Mouse (Mus musculus) limb, embryonic 15.5 days (tissue): ENCODE measurements around the gene Clk4. TPM values are rescaled to one million over a fixed set of nuclear protein-coding genes. Genes with fewer than 3 reads are reported as not detected.
A peak's percentile ranks its signal among the peaks of the same experiment; 100 is the strongest.

ENCODE experiments used
- ATAC-seq: fragments of 200-750 bp; cut with Nextera tagmentation; 2 replicates; pipeline ENCODE4 v1.8.0; 2017; ENCODE audit warnings: low read depth, moderate TSS enrichment; ENCODE audit not compliant: insufficient number of reproducible peaks, low FRiP score, low TSS enrichment
- H3K27ac ChIP-seq: fragments of 300-500 bp; sonication (generic); 2 replicates; pipeline ENCODE4 v1.5.1; 2015; ENCODE audit warnings: moderate library complexity, mild to moderate bottlenecking, inconsistent platforms
- H3K27me3 ChIP-seq: fragments of 300-500 bp; sonication (generic); 2 replicates; pipeline ENCODE4 v1.6.1; 2015; ENCODE audit warnings: inconsistent platforms
- H3K36me3 ChIP-seq: fragments of 300-500 bp; sonication (generic); 2 replicates; pipeline ENCODE4 v1.6.1; 2015; ENCODE audit warnings: inconsistent platforms
- H3K4me1 ChIP-seq: fragments of 300-500 bp; sonication (generic); 2 replicates; pipeline ENCODE4 v1.6.1; 2015; ENCODE audit warnings: inconsistent platforms
- H3K4me2 ChIP-seq: fragments of 300-500 bp; sonication (generic); 2 replicates; pipeline ENCODE4 v1.6.1; 2015; ENCODE audit warnings: mild to moderate bottlenecking, inconsistent platforms
- H3K4me3 ChIP-seq: fragments of 300-500 bp; sonication (generic); 2 replicates; pipeline ENCODE4 v1.5.1; 2015; ENCODE audit warnings: mild to moderate bottlenecking, inconsistent platforms
- H3K9ac ChIP-seq: fragments of 300-500 bp; sonication (generic); 2 replicates; pipeline ENCODE4 v1.6.1; 2015; ENCODE audit warnings: inconsistent platforms
- H3K9me3 ChIP-seq: fragments of 300-500 bp; sonication (generic); 2 replicates; pipeline ENCODE4 v1.6.1; 2016; ENCODE audit warnings: inconsistent platforms
- WGBS: fragments of 180-500 bp; shearing (Covaris S2); methylation state at CpG from one replicate; pipeline ENCODE4 v1.1.7; 2015; 5-methylcytosine and 5-hydroxymethylcytosine counted together
- polyA plus RNA-seq: library from polyadenylated mRNA; unstranded; fragments of >200 nt; fragmentation: Nextera tagmentation; extraction: Ambion mirVana; gene quantifications from 2 replicates; pipeline ENCODE4 v1.2.1, GENCODE M21; 2015

The Clk4 gene
- polyA plus RNA-seq, 1 experiment from 2014 or later, result 115 TPM

- Histone ChIP-seq H3K4me1 (peaks cover 25% of the 10 kb centered on the region), H3K36me3 (peaks cover 7% of the 10 kb centered on the region), H3K4me3 (peak overlapping the region; percentile 85), H3K27me3 (no peaks in the 10 kb centered on the region), H3K9ac (no peak overlapping the region), H3K9me3 (no peaks in the 10 kb centered on the region), H3K4me2 (peak overlapping the region; percentile 95), H3K27ac (no peak overlapping the region)
- 39% methylated on average over 3 of the region's 3 CpGs for WGBS
- ATAC-seq, result no peak
Observed at GRCm38 (mm10) chr11:51265326-51265725, 3.8 kb downstream of the Clk4 start.

GRCm38 (mm10) chr11:51274418-51274817 lies 12.9 kb downstream of the Clk4 start:
- Histone ChIP-seq H3K27ac (no peak overlapping the region), H3K4me3 (no peak overlapping the region), H3K9ac (no peak overlapping the region), H3K4me1 (no peaks in the 10 kb centered on the region), H3K9me3 (no peaks in the 10 kb centered on the region), H3K27me3 (no peaks in the 10 kb centered on the region), H3K4me2 (no peak overlapping the region), H3K36me3 (peaks cover 66% of the 10 kb centered on the region)
- ATAC-seq, result no peak
- WGBS, result 94% methylated on average over 1 of the region's 1 CpGs

DNA sequence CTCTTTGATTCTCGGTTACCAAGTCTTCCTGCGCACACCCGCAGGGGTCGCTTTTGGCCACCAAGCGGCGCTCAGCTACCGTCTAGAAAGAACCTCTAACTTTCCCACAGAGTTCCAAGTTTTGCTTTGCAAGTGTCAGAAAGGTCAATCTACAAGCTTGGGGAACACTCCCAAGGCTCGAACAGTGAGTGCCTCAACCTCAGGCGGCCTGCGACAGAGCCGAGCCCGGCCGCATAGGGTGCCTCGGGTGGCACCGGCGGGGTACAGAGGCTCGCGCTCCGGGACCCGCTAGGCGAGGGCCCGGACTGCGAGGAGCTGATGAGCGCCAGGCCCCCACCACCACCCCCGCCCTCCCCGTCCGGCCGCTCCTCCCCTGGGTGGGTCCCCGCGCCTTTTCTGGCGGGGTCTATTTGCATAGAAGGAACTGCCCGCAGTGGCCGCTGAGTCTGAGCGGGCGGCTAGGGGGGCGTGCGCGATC lies 28.1 kb downstream of the Clk4 start, which contains the start of gene Col23a1:
Gene Col23a1 (plus strand): TSS at position 357 of the 478 bp plus-strand sequence.
- Histone ChIP-seq H3K27me3 (no peaks in the 10 kb centered on the region; the same call in 1 of the 2 replicates), H3K36me3 (peaks cover 6% of the 10 kb centered on the region), H3K27ac (peak within 1 kb of the TSS; percentile 82), H3K9me3 (no peaks in the 10 kb centered on the region), H3K4me3 (peak within 1 kb of the TSS; percentile 71), H3K4me2 (peak within 1 kb of the TSS; percentile 90), H3K9ac (peak within 1 kb of the TSS; percentile 57), H3K4me1 (peaks cover 13% of the 10 kb centered on the region; the same call in 1 of the 2 replicates)
- WGBS, result under 1% methylated on average over 34 of the region's 38 CpGs
- ATAC-seq, result peak; percentile 90

DNA sequence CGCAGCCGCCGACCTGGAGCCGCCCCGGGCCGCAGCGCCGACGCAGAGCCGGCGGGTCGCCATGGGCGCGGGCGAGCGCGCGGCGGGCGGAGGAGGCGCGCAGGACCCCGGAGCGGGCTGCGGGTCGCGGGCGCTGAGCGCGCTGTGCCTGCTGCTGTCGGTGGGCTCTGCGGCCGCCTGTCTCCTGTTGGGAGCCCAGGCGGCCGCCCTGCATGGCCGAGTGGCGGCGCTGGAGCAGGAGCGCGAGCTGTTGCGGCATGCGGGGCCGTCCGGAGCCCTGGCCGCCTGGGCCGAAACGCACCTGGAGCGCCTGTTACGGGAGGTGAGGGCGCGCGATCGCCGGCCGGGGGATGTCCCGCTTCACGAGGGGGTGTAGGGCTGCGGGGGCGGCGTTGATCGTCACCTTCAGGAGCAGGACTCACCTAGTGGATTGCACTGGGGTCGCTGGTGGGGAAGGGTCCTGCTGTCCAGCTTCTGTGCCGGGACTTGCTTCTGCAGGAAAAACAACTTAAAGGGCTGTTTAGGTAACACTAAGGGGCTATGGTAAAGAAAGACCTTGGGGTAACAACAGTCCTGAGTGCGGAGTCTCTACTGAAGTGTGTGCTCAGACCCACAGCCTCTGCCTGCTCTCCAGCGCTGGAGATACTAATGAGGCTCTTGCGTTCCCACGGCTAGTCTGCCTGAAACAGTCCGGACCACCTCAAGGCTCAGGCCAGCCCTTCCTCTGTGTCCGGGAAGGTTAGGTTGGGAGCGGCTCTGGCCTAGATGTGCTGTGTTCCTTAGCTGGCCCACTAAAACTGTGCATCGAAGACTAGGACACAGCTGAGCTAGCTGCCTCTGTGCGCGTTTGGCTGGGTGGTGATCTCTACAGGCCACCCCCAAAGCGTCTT lies 28.8 kb downstream of the Clk4 start:
- 2% methylated on average over 71 of the region's 74 CpGs for WGBS
- peak overlapping the region; percentile 57 for H3K9ac ChIP-seq
- peak overlapping the region; percentile 82 for H3K27ac ChIP-seq
- peaks cover under 1% of the 10 kb centered on the region; the same call in 1 of the 2 replicates for H3K36me3 ChIP-seq
- H3K27me3 ChIP-seq, result no peaks in the 10 kb centered on the region; the same call in 1 of the 2 replicates
- peak; percentile 62 for ATAC-seq
- H3K4me2 ChIP-seq, result peak overlapping the region; percentile 90
- peak overlapping the region; percentile 71 for H3K4me3 ChIP-seq
- H3K9me3 ChIP-seq, result no peaks in the 10 kb centered on the region
- peaks cover 17% of the 10 kb centered on the region; the same call in 1 of the 2 replicates for H3K4me1 ChIP-seq

- no peak overlapping the region for H3K4me3 ChIP-seq
- no peak overlapping the region for H3K4me2 ChIP-seq
- H3K27me3 ChIP-seq, result no peaks in the 10 kb centered on the region; the same call in 1 of the 2 replicates
- ATAC-seq, result no peak
- H3K36me3 ChIP-seq, result no peaks in the 10 kb centered on the region
- H3K27ac ChIP-seq, result no peak overlapping the region
- peaks cover 17% of the 10 kb centered on the region; the same call in 1 of the 2 replicates for H3K4me1 ChIP-seq
- H3K9me3 ChIP-seq, result no peaks in the 10 kb centered on the region
- H3K9ac ChIP-seq, result no peak overlapping the region
- 54% methylated on average over 2 of the region's 2 CpGs for whole genome bisulfite sequencing
Observed at GRCm38 (mm10) chr11:51293956-51294530, 32.5 kb downstream of the Clk4 start.

DNA sequence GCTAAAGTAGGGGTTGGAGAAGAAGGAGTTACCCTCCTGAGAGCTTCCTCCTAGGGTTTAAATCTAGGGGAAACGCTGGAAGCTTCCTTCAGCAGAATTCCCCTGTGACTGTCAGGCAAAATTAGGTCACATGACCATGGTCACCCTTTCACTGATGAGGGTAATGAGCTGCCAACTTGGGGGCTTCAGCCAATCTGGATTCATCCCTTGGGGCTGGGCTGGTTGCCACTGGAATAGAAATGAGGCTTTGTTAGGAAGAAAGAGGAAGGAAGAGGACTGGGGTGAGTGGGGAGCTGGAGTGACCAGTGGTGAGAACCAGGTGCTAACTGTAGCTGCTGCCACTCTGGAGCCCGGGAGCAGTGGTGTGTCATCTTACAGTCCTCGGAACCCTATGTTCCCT lies 34.2 kb downstream of the Clk4 start:
- WGBS, result 83% methylated on average over 3 of the region's 3 CpGs
- no peak overlapping the region for H3K4me3 ChIP-seq
- H3K4me1 ChIP-seq, result peaks cover 11% of the 10 kb centered on the region; the same call in 1 of the 2 replicates
- ATAC-seq, result no peak
- no peaks in the 10 kb centered on the region for H3K9me3 ChIP-seq
- no peak overlapping the region for H3K9ac ChIP-seq
- H3K4me2 ChIP-seq, result no peak overlapping the region
- H3K27me3 ChIP-seq, result no peaks in the 10 kb centered on the region; the same call in 1 of the 2 replicates
- no peak overlapping the region for H3K27ac ChIP-seq
- no peaks in the 10 kb centered on the region for H3K36me3 ChIP-seq

DNA sequence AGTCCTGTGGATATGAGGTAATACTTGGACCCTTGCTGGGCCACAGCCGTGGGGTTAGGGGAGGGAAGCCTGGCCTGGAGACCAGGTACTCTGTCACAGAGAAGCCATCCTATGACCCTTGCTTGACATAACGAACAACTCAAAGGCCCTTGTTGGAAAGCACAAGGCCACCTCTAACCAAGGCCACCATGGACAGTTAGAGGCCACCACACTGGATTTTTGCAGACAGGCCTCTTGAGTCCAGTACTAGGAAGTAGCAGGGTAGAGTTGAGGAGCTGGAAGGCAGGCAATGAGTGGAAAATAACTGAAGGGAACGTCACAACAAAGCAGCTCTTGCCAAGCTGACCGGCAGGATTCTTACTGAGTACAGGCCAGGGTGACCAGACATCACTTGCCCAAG lies 37.2 kb downstream of the Clk4 start:
- Histone ChIP-seq H3K4me3 (no peak overlapping the region), H3K9me3 (no peaks in the 10 kb centered on the region), H3K4me2 (no peak overlapping the region), H3K27ac (no peak overlapping the region), H3K4me1 (0 out of 2 replicates have a peak, but pooled peaks cover 7% of the 10 kb centered on the region), H3K27me3 (no peaks in the 10 kb centered on the region), H3K9ac (no peak overlapping the region), H3K36me3 (no peaks in the 10 kb centered on the region)
- no peak for ATAC-seq
- 90% methylated on average over 4 of the region's 4 CpGs for WGBS

DNA sequence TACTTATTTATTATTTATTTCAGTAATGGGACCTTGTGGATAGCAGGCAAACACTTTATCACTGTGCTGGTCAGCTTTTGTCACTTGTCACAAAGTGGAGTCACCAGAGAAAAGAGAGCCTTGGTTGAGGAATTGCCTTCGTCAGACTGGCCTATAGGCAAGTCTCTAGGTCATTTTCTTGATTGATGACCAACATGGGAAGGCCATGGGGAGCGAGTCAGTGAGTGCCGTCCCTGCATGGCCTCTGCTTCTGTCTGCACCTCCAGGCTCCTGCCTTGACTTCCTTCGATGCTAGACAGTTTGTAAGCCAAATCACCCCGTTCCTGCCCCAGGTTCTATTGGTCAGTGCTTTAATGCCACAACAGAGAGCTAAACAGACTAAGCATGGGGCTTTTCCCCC lies 40.9 kb downstream of the Clk4 start:
- no peak for ATAC-seq
- no peaks in the 10 kb centered on the region for H3K4me1 ChIP-seq
- no peak overlapping the region for H3K9ac ChIP-seq
- no peak overlapping the region for H3K4me3 ChIP-seq
- 71% methylated on average over 5 of the region's 5 CpGs for WGBS
- H3K27me3 ChIP-seq, result no peaks in the 10 kb centered on the region
- H3K36me3 ChIP-seq, result no peaks in the 10 kb centered on the region
- no peaks in the 10 kb centered on the region for H3K9me3 ChIP-seq
- H3K27ac ChIP-seq, result no peak overlapping the region
- H3K4me2 ChIP-seq, result no peak overlapping the region

GRCm38 (mm10) chr11:51303981-51304553 lies 42.5 kb downstream of the Clk4 start:
- Histone ChIP-seq H3K4me3 (no peak overlapping the region), H3K9me3 (no peaks in the 10 kb centered on the region), H3K4me1 (peaks cover 3% of the 10 kb centered on the region), H3K9ac (no peak overlapping the region), H3K27ac (no peak overlapping the region), H3K36me3 (no peaks in the 10 kb centered on the region), H3K27me3 (no peaks in the 10 kb centered on the region), H3K4me2 (no peak overlapping the region)
- no peak for ATAC-seq
- 51% methylated on average over 12 of the region's 12 CpGs for WGBS

GRCm38 (mm10) chr11:51308306-51308705 lies 46.8 kb downstream of the Clk4 start:
- Histone ChIP-seq H3K36me3 (no peaks in the 10 kb centered on the region), H3K27me3 (no peaks in the 10 kb centered on the region), H3K4me2 (no peak overlapping the region), H3K4me1 (peaks cover 3% of the 10 kb centered on the region), H3K9ac (no peak overlapping the region), H3K27ac (no peak overlapping the region), H3K9me3 (no peaks in the 10 kb centered on the region), H3K4me3 (no peak overlapping the region)
- no peak for ATAC-seq
- 35% methylated on average over 5 of the region's 5 CpGs for WGBS

GRCm38 (mm10) chr11:51311846-51312245 lies 50.3 kb downstream of the Clk4 start:
- Histone ChIP-seq H3K4me1 (peaks cover 3% of the 10 kb centered on the region), H3K27ac (no peak overlapping the region), H3K4me3 (no peak overlapping the region), H3K4me2 (no peak overlapping the region), H3K9ac (no peak overlapping the region), H3K36me3 (no peaks in the 10 kb centered on the region), H3K27me3 (no peaks in the 10 kb centered on the region), H3K9me3 (no peaks in the 10 kb centered on the region)
- 51% methylated on average over 8 of the region's 8 CpGs for WGBS
- no peak for ATAC-seq
